Mouse (Mus musculus): ENCODE data around the gene Ndrg3. TPM values are rescaled to one million over a fixed set of nuclear protein-coding genes. Genes with fewer than 3 reads are reported as not detected.

The Ndrg3 gene
- total and polyA plus RNA-seq, 3 experiments = 16.6 to 27.5 (median 21.8) TPM

GRCm38 (mm10) chr2:156901344-156901743, 90.5 kb downstream of the Ndrg3 start:
- no peak for DNase-seq (ENCODE audit: extremely low read depth)
- TF ChIP-seq BHLHE40 (IDR thresholded peaks at IDR 0.05; ENCODE audit: low read depth, low read length) (no peak), ZNF384 (IDR thresholded peaks at IDR 0.05; ENCODE audit: low read depth, low read length) (no peak), MXI1 (IDR thresholded peaks at IDR 0.05; ENCODE audit: low read depth, low read length) (no peak), ETS1 (conservative IDR thresholded peaks at IDR 0.05; ENCODE audit: low read depth, low read length) (no peak), USF2 (conservative IDR thresholded peaks at IDR 0.05; ENCODE audit: low read depth, low read length) (no peak), TBP (conservative IDR thresholded peaks at IDR 0.05; ENCODE audit: low read depth, low read length) (no peak)
- no peaks in the 10 kb centered on the region; a peak in 1 of 4 replicates for H3K4me1 ChIP-seq (ENCODE audit: control insufficient read depth in 1 of 2, insufficient read depth in 2 of 2)

GRCm38 (mm10) chr2:156899184-156899583, 92.7 kb downstream of the Ndrg3 start:
- no peak overlapping the region for H3K27ac ChIP-seq (ENCODE audit: insufficient read depth, low read depth)
- H3K9me3 ChIP-seq (replicated peaks; ENCODE audit: low read length) = no peaks in the 10 kb centered on the region
- no peaks in the 10 kb centered on the region for H3K36me3 ChIP-seq (replicated peaks in 1 of 2; ENCODE audit: control insufficient read depth in 1 of 2, insufficient read depth in 1 of 2, low read length in 1 of 2)
- dilution Hi-C loops (cut with MboI; ENCODE audit: extremely low pct_ligation_motif_present, extremely low pct_unique_long_range_greater_than_20kb, low sequenced_read_pairs) = no loop called here
- no peaks in the 10 kb centered on the region for H3K79me2 ChIP-seq (replicated peaks; ENCODE audit: control insufficient read depth, extremely low read depth, insufficient read depth, poor library complexity, severe bottlenecking)
- H3K9ac ChIP-seq (ENCODE audit: insufficient read depth, low read depth) = no peak overlapping the region
- H3K4me3 ChIP-seq (replicated peaks in 1 of 3; ENCODE audit: low read depth in 2 of 3, low read length in 2 of 3, poor library complexity in 1 of 3) = no peak overlapping the region
- no peak for DNase-seq (ENCODE audit: extremely low read depth)
- TF ChIP-seq POLR2AphosphoS2 (IDR thresholded peaks at IDR 0.05; ENCODE audit: low read depth, low read length) (no peak), MAX (IDR thresholded peaks at IDR 0.05; ENCODE audit: low read length) (no peak), ZKSCAN1 (IDR thresholded peaks at IDR 0.05; ENCODE audit: borderline replicate concordance, low read depth, low read length) (no peak), RCOR1 (conservative IDR thresholded peaks at IDR 0.05; ENCODE audit: low read depth, low read length) (no peak), BHLHE40 (IDR thresholded peaks at IDR 0.05; ENCODE audit: low read depth, low read length) (no peak), EP300 (IDR thresholded peaks at IDR 0.05; ENCODE audit: low read length) (no peak), JUND (conservative IDR thresholded peaks at IDR 0.05; ENCODE audit: low read depth, low read length) (no peak), E2F4 (IDR thresholded peaks at IDR 0.05; ENCODE audit: insufficient replicate concordance, low read depth, low read length) (no peak), JUN (IDR thresholded peaks at IDR 0.05; ENCODE audit: insufficient read depth, low read depth, low read length) (no peak), USF1 (IDR thresholded peaks at IDR 0.05; ENCODE audit: low read depth, low read length) (no peak), PAX5 (IDR thresholded peaks at IDR 0.05; ENCODE audit: low read length) (no peak), ZMIZ1 (IDR thresholded peaks at IDR 0.05; ENCODE audit: low read depth, low read length) (no peak)
- no peaks in the 10 kb centered on the region for H3K4me1 ChIP-seq (ENCODE audit: control insufficient read depth in 1 of 2, insufficient read depth in 2 of 2)
- no peak overlapping the region for H3K4me2 ChIP-seq (ENCODE audit: insufficient read depth, low read depth, poor library complexity, severe bottlenecking)
- in situ Hi-C loops (cut with MboI; ENCODE audit: low pct_ligation_motif_present, low pct_unique_long_range_greater_than_20kb, low sequenced_read_pairs) = loop anchor here (25.0 kb wide), 1 partner anchor 188 kb away; the partner anchor contains the start of genes Soga1 and Tldc2
- H3K27me3 ChIP-seq (replicated peaks) = no peaks in the 10 kb centered on the region

More at GRCm38 (mm10) chr2:156901344-156901743, 90.5 kb downstream of the Ndrg3 start:
- no peaks in the 10 kb centered on the region for H3K79me2 ChIP-seq (replicated peaks; ENCODE audit: control insufficient read depth, extremely low read depth, insufficient read depth, poor library complexity, severe bottlenecking)
- H3K27ac ChIP-seq (ENCODE audit: insufficient read depth, low read depth) = no peak overlapping the region
- dilution Hi-C loops (cut with MboI; ENCODE audit: extremely low pct_ligation_motif_present, extremely low pct_unique_long_range_greater_than_20kb, low sequenced_read_pairs) = no loop called here
- no peak overlapping the region for H3K9ac ChIP-seq (ENCODE audit: insufficient read depth, low read depth)
- H3K4me3 ChIP-seq (replicated peaks in 1 of 3; ENCODE audit: low read depth in 2 of 3, low read length in 2 of 3, poor library complexity in 1 of 3) = no peak overlapping the region
- no peaks in the 10 kb centered on the region for H3K36me3 ChIP-seq (replicated peaks in 1 of 2; ENCODE audit: control insufficient read depth in 1 of 2, insufficient read depth in 1 of 2, low read length in 1 of 2)
- no peaks in the 10 kb centered on the region for H3K27me3 ChIP-seq (replicated peaks)
- no peak overlapping the region for H3K4me2 ChIP-seq (ENCODE audit: insufficient read depth, low read depth, poor library complexity, severe bottlenecking)
- in situ Hi-C loops (cut with MboI; ENCODE audit: low pct_ligation_motif_present, low pct_unique_long_range_greater_than_20kb, low sequenced_read_pairs) = no loop called here
- no peaks in the 10 kb centered on the region for H3K9me3 ChIP-seq (replicated peaks; ENCODE audit: low read length)
